Mouse (Mus musculus) forebrain, embryonic 11.5 days (tissue): ENCODE measurements around the gene H2-Eb1. TPM values are rescaled to one million over a fixed set of nuclear protein-coding genes. Genes with fewer than 3 reads are reported as not detected.
"Not testable (repeated sequence)": the region's sequence is repeated elsewhere in the genome, so short reads cannot be mapped to it uniquely, and the experiment has no call there.

Experiments used
- ATAC-seq: fragments of 200-750 bp; cut with Nextera tagmentation; replicated peaks from 2 replicates; pipeline ENCODE4 v1.8.0; 2017; ENCODE audit warnings: moderate TSS enrichment; ENCODE audit not compliant: low FRiP score
- DNase-seq: peaks from one replicate; pipeline ENCODE4 v3.0.0-alpha.2; 2017; ENCODE audit warnings: low spot score
- H3K27ac ChIP-seq: fragments of 300-500 bp; sonication (generic); 2 replicates; pipeline ENCODE4 v1.5.1; 2014; ENCODE audit warnings: low read depth, low read length
- H3K27me3 ChIP-seq: fragments of 300-500 bp; sonication (generic); 2 replicates; pipeline ENCODE4 v1.6.1; 2014; ENCODE audit warnings: mild to moderate bottlenecking, low read length, mixed read lengths; ENCODE audit not compliant: control insufficient read depth, insufficient read depth
- H3K36me3 ChIP-seq: fragments of 300-500 bp; sonication (generic); 2 replicates; pipeline ENCODE4 v1.6.1; 2014; ENCODE audit warnings: mild to moderate bottlenecking, low read length, moderate library complexity, mixed read lengths; ENCODE audit not compliant: control insufficient read depth, insufficient read depth
- H3K4me1 ChIP-seq: fragments of 300-500 bp; sonication (generic); replicated peaks from 2 replicates; pipeline ENCODE4 v1.6.1; 2014; ENCODE audit warnings: low read length, mixed read lengths; ENCODE audit not compliant: control insufficient read depth, insufficient read depth
- H3K4me2 ChIP-seq: fragments of 300-500 bp; sonication (generic); 2 replicates; pipeline ENCODE4 v1.6.1; 2014; ENCODE audit warnings: low read depth, mild to moderate bottlenecking, low read length, moderate library complexity, mixed read lengths; ENCODE audit not compliant: severe bottlenecking
- H3K4me3 ChIP-seq: fragments of 300-500 bp; sonication (generic); 2 replicates; pipeline ENCODE4 v1.5.1; 2014; ENCODE audit warnings: low read depth, low read length
- H3K9ac ChIP-seq: fragments of 300-500 bp; sonication (generic); 2 replicates; pipeline ENCODE4 v1.6.1; 2014; ENCODE audit warnings: low read length
- H3K9me3 ChIP-seq: fragments of 300-500 bp; sonication (generic); 2 replicates; pipeline ENCODE4 v1.6.1; 2016; ENCODE audit warnings: low read length, mixed read lengths; ENCODE audit not compliant: control insufficient read depth
- WGBS: fragments of 180-500 bp; shearing (Covaris S2); extraction: QIAGEN DNeasy Blood & Tissue Kit; methylation state at CpG from one replicate; pipeline ENCODE4 v1.1.7; 2014; 5-methylcytosine and 5-hydroxymethylcytosine counted together
- polyA plus RNA-seq: library from polyadenylated mRNA; unstranded; fragments of >200 nt; fragmentation: Nextera tagmentation; extraction: Ambion mirVana; gene quantifications from 2 replicates; pipeline ENCODE4 v1.2.1, GENCODE M21; 2014

The H2-Eb1 gene
- polyA plus RNA-seq, 1 experiment from 2014 or later = 0.92 TPM

DNA sequence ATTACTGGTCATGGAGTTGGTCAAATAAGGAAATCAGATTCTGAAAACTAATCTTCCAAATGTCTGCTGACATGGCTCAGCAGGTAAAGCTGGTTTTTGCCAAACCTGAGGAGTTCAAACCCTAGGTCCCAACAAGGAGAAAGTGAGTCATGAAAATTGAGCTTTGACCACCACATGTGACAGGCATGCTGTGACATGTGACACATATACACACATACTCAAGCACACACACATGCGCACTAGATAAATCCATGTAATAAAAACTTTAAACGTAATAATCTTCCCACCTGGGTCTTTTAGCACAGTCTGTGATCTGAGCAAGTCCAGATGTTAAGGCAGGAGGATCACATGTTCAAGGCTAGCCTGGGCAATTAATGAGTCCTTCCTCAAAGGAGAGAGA lies 1.9 kb upstream of the H2-Eb1 start:
- ATAC-seq (no peak), DNase-seq (no peak)
- no peak overlapping the region for H3K27ac ChIP-seq
- H3K4me1 ChIP-seq = no peaks in the 10 kb centered on the region
- WGBS = 92% methylated on average over 2 of the region's 2 CpGs
- no peaks in the 10 kb centered on the region for H3K27me3 ChIP-seq
- no peak overlapping the region for H3K4me2 ChIP-seq
- H3K4me3 ChIP-seq = no peak overlapping the region
- H3K36me3 ChIP-seq = no peaks in the 10 kb centered on the region
- H3K9me3 ChIP-seq = no peaks in the 10 kb centered on the region
- no peak overlapping the region for H3K9ac ChIP-seq

DNA sequence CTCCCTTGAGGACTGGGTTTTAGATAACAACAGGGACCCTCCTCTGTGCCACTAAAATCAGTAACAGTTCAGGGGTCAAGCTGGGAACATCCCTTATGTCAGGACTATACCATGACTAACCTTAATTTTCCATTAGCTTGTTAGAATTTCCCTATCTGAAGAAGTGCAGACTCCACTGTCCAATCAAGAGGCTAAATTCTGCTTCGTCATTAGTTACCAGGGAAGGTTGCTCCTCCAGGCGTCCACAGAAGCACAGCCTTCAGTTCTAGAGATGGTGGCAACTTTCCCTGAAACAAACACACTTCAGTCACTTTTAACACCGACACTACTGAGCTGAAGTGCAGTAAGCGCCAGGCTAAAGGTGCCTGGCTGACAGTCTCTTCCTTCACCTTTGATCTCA lies 916 bp upstream of the H2-Eb1 start:
- Histone ChIP-seq H3K4me2 (no peak overlapping the region), H3K27ac (no peak overlapping the region), H3K4me1 (no peaks in the 10 kb centered on the region), H3K27me3 (no peaks in the 10 kb centered on the region), H3K9ac (no peak overlapping the region), H3K4me3 (no peak overlapping the region), H3K9me3 (no peaks in the 10 kb centered on the region), H3K36me3 (no peaks in the 10 kb centered on the region)
- DNase-seq (no peak), ATAC-seq (no peak)
- 30% methylated on average over 4 of the region's 4 CpGs for WGBS

- H3K4me2 ChIP-seq = no peak overlapping the region
- H3K27ac ChIP-seq = no peak overlapping the region
- ATAC-seq = no peak
- H3K4me1 ChIP-seq = no peaks in the 10 kb centered on the region
- H3K4me3 ChIP-seq = no peak overlapping the region
- H3K9ac ChIP-seq = no peak overlapping the region
- no peaks in the 10 kb centered on the region for H3K36me3 ChIP-seq
- no peaks in the 10 kb centered on the region for H3K27me3 ChIP-seq
- no peaks in the 10 kb centered on the region for H3K9me3 ChIP-seq
- no peak for DNase-seq
- WGBS = 81% methylated on average over 2 of the region's 2 CpGs
Observed at GRCm38 (mm10) chr17:34306407-34306806, 740 bp downstream of the H2-Eb1 start.

- Histone ChIP-seq H3K4me2 (no peak overlapping the region), H3K27ac (no peak overlapping the region), H3K9ac (no peak overlapping the region), H3K36me3 (no peaks in the 10 kb centered on the region), H3K27me3 (no peaks in the 10 kb centered on the region), H3K4me1 (no peaks in the 10 kb centered on the region), H3K4me3 (no peak overlapping the region), H3K9me3 (no peaks in the 10 kb centered on the region)
- no peak for DNase-seq
- ATAC-seq = no peak
Observed at GRCm38 (mm10) chr17:34307216-34307615, 1.5 kb downstream of the H2-Eb1 start.

- 82% methylated on average over 4 of the region's 4 CpGs for WGBS
- no peaks in the 10 kb centered on the region for H3K36me3 ChIP-seq
- no peak for DNase-seq
- no peak for ATAC-seq
- no peak overlapping the region for H3K9ac ChIP-seq
- no peak overlapping the region for H3K4me2 ChIP-seq
- no peak overlapping the region for H3K4me3 ChIP-seq
- no peak overlapping the region for H3K27ac ChIP-seq
- H3K9me3 ChIP-seq = no peaks in the 10 kb centered on the region
- no peaks in the 10 kb centered on the region for H3K4me1 ChIP-seq
- no peaks in the 10 kb centered on the region for H3K27me3 ChIP-seq
Observed at GRCm38 (mm10) chr17:34308161-34308560, 2.5 kb downstream of the H2-Eb1 start.

GRCm38 (mm10) chr17:34309225-34309624 lies 3.6 kb downstream of the H2-Eb1 start:
- Histone ChIP-seq H3K36me3 (no peaks in the 10 kb centered on the region), H3K4me3 (peak overlapping the region; percentile 54), H3K9me3 (no peaks in the 10 kb centered on the region), H3K4me1 (no peaks in the 10 kb centered on the region), H3K27ac (no peak overlapping the region), H3K27me3 (no peaks in the 10 kb centered on the region), H3K9ac (peak overlapping the region; percentile 66), H3K4me2 (peak overlapping the region; percentile 67)
- no peak for ATAC-seq
- 28% methylated on average over 10 of the region's 10 CpGs for WGBS
- DNase-seq = no peak

GRCm38 (mm10) chr17:34309683-34310385 lies 4.2 kb downstream of the H2-Eb1 start:
- ATAC-seq (peak; percentile 75), DNase-seq (peak; percentile 78)
- peak overlapping the region; percentile 54 for H3K4me3 ChIP-seq
- H3K27me3 ChIP-seq = no peaks in the 10 kb centered on the region
- no peaks in the 10 kb centered on the region for H3K4me1 ChIP-seq
- peak overlapping the region; percentile 67 for H3K4me2 ChIP-seq
- WGBS = 21% methylated on average over 38 of the region's 38 CpGs
- H3K9me3 ChIP-seq = no peaks in the 10 kb centered on the region
- H3K36me3 ChIP-seq = no peaks in the 10 kb centered on the region
- H3K27ac ChIP-seq = no peak overlapping the region
- peak overlapping the region; percentile 66 for H3K9ac ChIP-seq

- not testable (repeated sequence) for H3K27ac ChIP-seq, H3K4me1 ChIP-seq, H3K4me2 ChIP-seq, DNase-seq, H3K36me3 ChIP-seq, H3K9me3 ChIP-seq, ATAC-seq, H3K4me3 ChIP-seq, H3K27me3 ChIP-seq, H3K9ac ChIP-seq
- 86% methylated on average over 3 of the region's 3 CpGs for WGBS
Observed at GRCm38 (mm10) chr17:34310526-34310925, 4.9 kb downstream of the H2-Eb1 start.

DNA sequence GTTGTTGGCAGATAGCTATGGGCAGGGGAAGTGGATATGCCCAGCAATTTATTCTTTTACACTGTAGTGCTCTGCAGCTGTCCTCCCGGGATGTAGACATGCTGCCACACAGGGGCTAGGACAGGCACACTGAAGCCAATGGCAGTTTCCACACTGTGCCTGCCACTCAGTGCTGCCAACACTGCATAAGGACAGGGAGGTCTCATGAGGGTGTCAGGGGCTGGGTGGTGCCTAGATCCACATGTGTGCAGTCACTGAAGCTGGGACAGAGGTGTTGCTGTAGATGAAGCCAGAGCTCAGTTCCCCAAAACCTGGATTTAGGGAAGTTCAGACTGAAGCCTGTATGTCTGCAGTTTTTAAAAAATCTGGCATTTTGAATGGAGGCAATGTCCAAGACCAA lies 6.5 kb downstream of the H2-Eb1 start:
- no peaks in the 10 kb centered on the region for H3K4me1 ChIP-seq
- H3K4me2 ChIP-seq = no peak overlapping the region
- H3K9me3 ChIP-seq = no peaks in the 10 kb centered on the region
- no peak overlapping the region for H3K9ac ChIP-seq
- no peak for DNase-seq
- no peak overlapping the region for H3K4me3 ChIP-seq
- no peak for ATAC-seq
- 92% methylated on average over 1 of the region's 1 CpGs for WGBS
- H3K36me3 ChIP-seq = no peaks in the 10 kb centered on the region
- no peaks in the 10 kb centered on the region for H3K27me3 ChIP-seq
- no peak overlapping the region for H3K27ac ChIP-seq
